Mouse (Mus musculus): ENCODE data around the gene Itpkb.

DNA sequence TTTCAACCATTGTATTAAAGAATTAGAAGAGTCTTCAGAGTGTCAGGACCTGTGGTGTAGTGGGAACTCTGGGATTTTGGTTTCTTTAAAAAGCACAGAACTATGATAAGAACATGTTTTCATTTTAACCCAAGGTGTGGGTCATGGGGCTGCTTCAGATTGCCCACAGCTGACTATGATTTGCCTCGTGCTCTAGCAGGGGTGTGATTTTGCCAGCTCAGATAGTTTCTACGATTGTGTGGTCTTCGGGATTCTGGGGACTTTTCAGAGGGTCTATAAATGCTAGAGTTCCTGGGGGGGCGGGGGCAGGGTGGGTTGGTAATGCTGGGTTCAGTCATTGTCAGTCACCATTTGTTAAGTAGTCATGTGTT, 61.3 kb downstream of the Itpkb start:
- no peak for TF ChIP-seq CTCF (IDR thresholded peaks at IDR 0.05; ENCODE audit: control insufficient read depth, insufficient read depth, low read length)
- TF ChIP-seq POLR2A (IDR thresholded peaks at IDR 0.05; ENCODE audit: borderline replicate concordance, control insufficient read depth, low read depth, low read length), result no peak
